Mouse (Mus musculus) lung, postnatal 0 days (tissue): ENCODE measurements at regions not wholly inside any gene's neighbourhood (a gene's known extent, or its start where the extent isn't known, plus 50 kb on each side); places are given as distances from the start of the nearest gene placed in this dataset.

ENCODE experiments used
- CTCF ChIP-seq: IDR thresholded peaks from 2 replicates; pipeline ENCODE4 v1.5.1; 2016; ENCODE audit warnings: antibody characterized with exemption, mild to moderate bottlenecking
- EP300 ChIP-seq: IDR thresholded peaks from 2 replicates; pipeline ENCODE4 v1.6.1; 2016; ENCODE audit warnings: antibody characterized with exemption, mild to moderate bottlenecking, control low read depth

DNA sequence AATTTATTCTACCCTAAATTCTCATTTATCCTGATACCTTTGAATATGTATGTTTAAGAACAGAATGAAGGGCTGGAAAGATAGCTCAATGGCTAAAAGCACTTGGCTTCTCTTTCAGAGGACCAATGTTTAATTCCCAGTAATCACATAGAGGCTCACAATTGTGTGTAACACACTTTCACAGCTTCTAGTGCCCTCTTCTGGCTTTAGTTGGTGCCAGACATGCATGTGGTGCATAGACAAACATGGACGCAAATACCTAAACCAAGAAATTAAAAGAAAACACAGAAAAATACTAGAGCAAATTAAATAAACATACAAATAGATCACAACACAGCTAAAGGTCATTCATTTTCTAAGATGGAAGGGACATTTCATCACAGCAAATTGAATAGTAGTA lies 761.0 kb downstream of the Pdha2 start:
- no peak for TF ChIP-seq CTCF
- no peak for TF ChIP-seq EP300
